Mouse (Mus musculus) neural tube, embryonic 14.5 days (tissue): ENCODE data around the gene Matn3. TPM values are rescaled to one million over a fixed set of nuclear protein-coding genes. Genes with fewer than 3 reads are reported as not detected.
A peak's percentile ranks its signal among the peaks of the same experiment; 100 is the strongest.

Source experiments
- ATAC-seq: fragments of 200-750 bp; cut with Nextera tagmentation; 2 replicates; pipeline ENCODE4 v1.8.0; 2017; ENCODE audit warnings: low read depth, mild to moderate bottlenecking, moderate TSS enrichment, moderate library complexity
- H3K27ac ChIP-seq: fragments of 300-500 bp; sonication (generic); 2 replicates; pipeline ENCODE4 v1.5.1; 2014; ENCODE audit warnings: low read depth, mild to moderate bottlenecking, control low read depth, low read length, moderate library complexity, mixed read lengths
- H3K27me3 ChIP-seq: fragments of 300-500 bp; sonication (generic); 2 replicates; pipeline ENCODE4 v1.6.1; 2014; ENCODE audit warnings: low read length; ENCODE audit not compliant: control insufficient read depth, insufficient read depth
- H3K36me3 ChIP-seq: fragments of 300-500 bp; sonication (generic); 2 replicates; pipeline ENCODE4 v1.6.1; 2014; ENCODE audit warnings: low read length, mixed read lengths; ENCODE audit not compliant: control insufficient read depth, insufficient read depth
- H3K4me1 ChIP-seq: fragments of 300-500 bp; sonication (generic); 2 replicates; pipeline ENCODE4 v1.6.1; 2014; ENCODE audit warnings: low read length; ENCODE audit not compliant: control insufficient read depth, insufficient read depth
- H3K4me2 ChIP-seq: fragments of 300-500 bp; sonication (generic); 2 replicates; pipeline ENCODE4 v1.6.1; 2014; ENCODE audit warnings: mild to moderate bottlenecking, low read depth, low read length, control low read depth
- H3K4me3 ChIP-seq: fragments of 300-500 bp; sonication (generic); 2 replicates; pipeline ENCODE4 v1.5.1; 2014; ENCODE audit warnings: low read depth, low read length, control low read depth, mixed read lengths
- H3K9ac ChIP-seq: fragments of 300-500 bp; sonication (generic); replicated peaks from 2 replicates; pipeline ENCODE4 v1.6.1; 2014; ENCODE audit warnings: low read depth, mild to moderate bottlenecking, control low read depth, low read length, mixed read lengths
- H3K9me3 ChIP-seq: fragments of 300-500 bp; sonication (generic); 2 replicates; pipeline ENCODE4 v1.6.1; 2016; ENCODE audit warnings: low read length; ENCODE audit not compliant: control insufficient read depth
- WGBS: fragments of 180-500 bp; shearing (Covaris S2); extraction: QIAGEN DNeasy Blood & Tissue Kit; methylation state at CpG from one replicate; pipeline ENCODE4 v1.1.7; 2014; 5-methylcytosine and 5-hydroxymethylcytosine counted together
- polyA plus RNA-seq: library from polyadenylated mRNA; unstranded; fragments of >200 nt; fragmentation: Nextera tagmentation; extraction: Ambion mirVana; gene quantifications from 2 replicates; pipeline ENCODE4 v1.2.1, GENCODE M21; 2014

Gene Matn3
- polyA plus RNA-seq, 1 experiment from 2014 or later = 0.07 TPM

GRCm38 (mm10) chr12:8913701-8914340 is 33.9 kb upstream of the Matn3 start:
- H3K4me2 ChIP-seq = no peak overlapping the region
- no peak overlapping the region for H3K4me3 ChIP-seq
- H3K9me3 ChIP-seq = no peaks in the 10 kb centered on the region
- no peak for ATAC-seq
- peaks cover 6% of the 10 kb centered on the region; the same call in 1 of the 2 replicates for H3K4me1 ChIP-seq
- H3K27ac ChIP-seq = peak overlapping the region; percentile 13; the same call in 1 of the 2 replicates
- H3K27me3 ChIP-seq = no peaks in the 10 kb centered on the region
- WGBS = 58% methylated on average over 9 of the region's 9 CpGs
- no peak overlapping the region for H3K9ac ChIP-seq
- no peaks in the 10 kb centered on the region for H3K36me3 ChIP-seq

GRCm38 (mm10) chr12:8916378-8916777 is 31.4 kb upstream of the Matn3 start:
- Histone ChIP-seq H3K4me1 (peaks cover 9% of the 10 kb centered on the region; the same call in 1 of the 2 replicates), H3K27me3 (no peaks in the 10 kb centered on the region), H3K9ac (no peak overlapping the region), H3K36me3 (no peaks in the 10 kb centered on the region), H3K4me3 (no peak overlapping the region), H3K27ac (0 out of 2 replicates have a peak overlapping the region, but pooled peaks have one; percentile 35), H3K9me3 (no peaks in the 10 kb centered on the region), H3K4me2 (no peak overlapping the region)
- 41% methylated on average over 5 of the region's 5 CpGs for WGBS
- ATAC-seq = peak; percentile 53

DNA sequence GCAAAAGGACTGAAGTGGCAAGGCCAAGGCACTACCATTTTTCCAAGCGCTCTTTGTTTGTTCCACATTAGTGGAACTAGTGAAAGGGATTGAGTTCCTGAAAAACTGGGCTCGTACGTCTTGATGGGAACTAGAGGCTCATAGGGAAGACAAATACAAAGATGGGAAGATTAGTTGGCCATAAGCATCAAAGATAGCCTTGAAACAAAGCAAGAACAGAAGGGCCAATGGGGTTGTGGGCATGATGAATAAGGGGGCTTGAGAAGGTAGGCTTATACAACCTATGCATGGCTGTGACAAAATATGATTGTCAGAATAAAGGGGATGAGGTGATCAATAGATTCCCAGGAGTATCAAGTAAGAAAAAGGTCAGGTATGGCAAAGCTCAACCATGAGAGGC is 28.5 kb upstream of the Matn3 start:
- H3K27me3 ChIP-seq = no peaks in the 10 kb centered on the region
- H3K9me3 ChIP-seq = no peaks in the 10 kb centered on the region
- ATAC-seq = no peak
- H3K36me3 ChIP-seq = no peaks in the 10 kb centered on the region
- peaks cover 18% of the 10 kb centered on the region for H3K4me1 ChIP-seq
- no peak overlapping the region for H3K4me2 ChIP-seq
- WGBS = 99% methylated on average over 3 of the region's 3 CpGs
- H3K9ac ChIP-seq = no peak overlapping the region
- H3K4me3 ChIP-seq = no peak overlapping the region
- no peak overlapping the region for H3K27ac ChIP-seq

GRCm38 (mm10) chr12:8920996-8921393 is 26.7 kb upstream of the Matn3 start:
- Histone ChIP-seq H3K36me3 (no peaks in the 10 kb centered on the region), H3K4me1 (peaks cover 22% of the 10 kb centered on the region), H3K9me3 (no peaks in the 10 kb centered on the region), H3K4me3 (peak overlapping the region; percentile 81), H3K9ac (peak overlapping the region; percentile 89), H3K4me2 (peak overlapping the region; percentile 36), H3K27me3 (no peaks in the 10 kb centered on the region), H3K27ac (peak overlapping the region; percentile 88)
- ATAC-seq = no peak
- 34% methylated on average over 1 of the region's 1 CpGs for WGBS

- Histone ChIP-seq H3K9ac (peak within 1 kb of the TSS; percentile 89), H3K4me1 (peaks cover 22% of the 10 kb centered on the region), H3K27ac (peak within 1 kb of the TSS; percentile 88), H3K9me3 (no peaks in the 10 kb centered on the region), H3K36me3 (no peaks in the 10 kb centered on the region), H3K4me3 (peak within 1 kb of the TSS; percentile 81), H3K4me2 (peak within 1 kb of the TSS; percentile 72), H3K27me3 (no peaks in the 10 kb centered on the region)
- WGBS = under 1% methylated on average over 70 of the region's 73 CpGs
- ATAC-seq = peak; percentile 99
Measured at GRCm38 (mm10) chr12:8921394-8922368, 26.0 kb upstream of the Matn3 start, which contains the start of gene Laptm4a. TSS of gene Laptm4a (plus strand) at chr12:8921664.

DNA sequence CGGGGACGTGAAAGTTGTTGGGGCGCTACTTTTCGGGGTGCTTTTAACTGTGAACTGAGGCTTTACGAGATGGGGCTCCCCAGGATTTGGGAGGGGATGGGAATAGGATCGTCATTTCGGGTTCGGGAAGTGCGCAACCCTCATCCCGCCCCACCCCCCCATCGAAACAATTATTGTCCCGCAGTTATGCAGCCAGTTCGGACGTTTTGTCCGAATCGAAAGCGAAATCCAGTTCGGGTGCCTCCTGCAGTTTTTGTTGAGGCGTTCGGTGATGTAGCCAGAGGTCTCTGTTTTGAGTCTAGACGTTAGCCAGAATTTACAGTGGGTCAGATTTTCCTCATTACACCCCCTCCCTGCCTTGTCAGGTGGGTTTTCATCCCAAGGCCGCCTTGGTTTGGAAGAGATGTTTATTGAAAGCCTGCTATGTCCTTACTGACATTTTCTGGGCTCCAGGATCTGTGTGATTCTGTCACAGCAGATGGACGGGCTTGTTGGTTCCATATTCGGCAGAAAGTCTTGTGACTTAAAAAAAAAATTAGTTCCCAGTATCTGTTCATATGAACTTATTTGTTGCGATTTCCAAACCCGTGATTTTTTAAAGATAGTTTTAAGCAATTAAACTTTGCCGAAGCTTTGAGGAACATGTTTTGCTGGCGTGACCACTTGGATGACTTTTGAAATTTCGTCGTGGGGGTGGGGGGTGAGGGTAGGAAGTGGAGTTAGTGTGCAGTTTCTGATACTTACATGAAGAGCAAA is 25.2 kb upstream of the Matn3 start:
- peak overlapping the region; percentile 89 for H3K9ac ChIP-seq
- peak overlapping the region; percentile 81 for H3K4me3 ChIP-seq
- peaks cover 22% of the 10 kb centered on the region for H3K4me1 ChIP-seq
- H3K9me3 ChIP-seq = no peaks in the 10 kb centered on the region
- peak overlapping the region; percentile 88 for H3K27ac ChIP-seq
- 6% methylated on average over 30 of the region's 30 CpGs for WGBS
- no peaks in the 10 kb centered on the region for H3K27me3 ChIP-seq
- no peaks in the 10 kb centered on the region for H3K36me3 ChIP-seq
- H3K4me2 ChIP-seq = peak overlapping the region; percentile 72
- ATAC-seq = no peak

- ATAC-seq = no peak
- H3K9ac ChIP-seq = peak overlapping the region; percentile 89
- no peaks in the 10 kb centered on the region for H3K9me3 ChIP-seq
- no peaks in the 10 kb centered on the region for H3K36me3 ChIP-seq
- H3K4me2 ChIP-seq = peak overlapping the region; percentile 72
- 31% methylated on average over 5 of the region's 5 CpGs for WGBS
- H3K4me3 ChIP-seq = peak overlapping the region; percentile 81
- H3K4me1 ChIP-seq = peaks cover 22% of the 10 kb centered on the region
- H3K27me3 ChIP-seq = no peaks in the 10 kb centered on the region
- H3K27ac ChIP-seq = no peak overlapping the region
Measured at GRCm38 (mm10) chr12:8923125-8923410, 24.7 kb upstream of the Matn3 start.

DNA sequence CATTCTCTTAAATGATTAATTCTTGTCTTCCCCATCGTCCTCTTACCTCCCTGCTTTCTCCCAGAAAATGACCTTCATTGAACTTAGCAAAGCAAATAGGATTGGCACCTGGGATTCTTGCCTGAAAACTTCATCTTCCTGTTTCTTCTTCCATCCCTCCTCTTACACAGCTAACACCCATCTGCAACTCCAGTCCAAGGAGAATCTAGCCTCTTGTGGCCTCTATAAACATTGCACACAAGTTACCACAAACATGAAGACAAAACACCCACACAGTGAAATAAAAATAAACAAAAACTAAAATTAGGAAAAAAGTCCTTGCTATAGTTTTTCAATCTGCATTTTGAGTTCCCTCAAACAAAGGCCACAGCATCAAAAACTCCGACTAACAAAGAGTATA is 24.1 kb upstream of the Matn3 start:
- ATAC-seq = no peak

More for the DNA sequence above, 24.1 kb upstream of the Matn3 start:
- Histone ChIP-seq H3K4me2 (peak overlapping the region; percentile 72), H3K4me1 (peaks cover 22% of the 10 kb centered on the region), H3K9ac (no peak overlapping the region; the same call in 1 of the 2 replicates), H3K27me3 (no peaks in the 10 kb centered on the region), H3K9me3 (no peaks in the 10 kb centered on the region), H3K36me3 (no peaks in the 10 kb centered on the region), H3K27ac (no peak overlapping the region), H3K4me3 (peak overlapping the region; percentile 81)
- WGBS = 54% methylated on average over 2 of the region's 2 CpGs
